Mouse (Mus musculus) cortical plate, adult 2 months (tissue): Measurements from ENCODE around the gene Gnb2.

Experiments
- CTCF ChIP-seq: fragments of 200-500 bp; IDR thresholded peaks from 2 replicates; pipeline ENCODE4 v1.5.1; 2011; ENCODE audit warnings: mild to moderate bottlenecking, control low read depth, low read length; ENCODE audit not compliant: insufficient read depth; ENCODE audit errors: extremely low read depth
- POLR2A ChIP-seq: fragments of 200-500 bp; IDR thresholded peaks from 2 replicates; pipeline ENCODE4 v1.6.1; 2011; ENCODE audit warnings: mild to moderate bottlenecking, low read length, control low read depth; ENCODE audit not compliant: insufficient read depth; ENCODE audit errors: extremely low read depth

DNA sequence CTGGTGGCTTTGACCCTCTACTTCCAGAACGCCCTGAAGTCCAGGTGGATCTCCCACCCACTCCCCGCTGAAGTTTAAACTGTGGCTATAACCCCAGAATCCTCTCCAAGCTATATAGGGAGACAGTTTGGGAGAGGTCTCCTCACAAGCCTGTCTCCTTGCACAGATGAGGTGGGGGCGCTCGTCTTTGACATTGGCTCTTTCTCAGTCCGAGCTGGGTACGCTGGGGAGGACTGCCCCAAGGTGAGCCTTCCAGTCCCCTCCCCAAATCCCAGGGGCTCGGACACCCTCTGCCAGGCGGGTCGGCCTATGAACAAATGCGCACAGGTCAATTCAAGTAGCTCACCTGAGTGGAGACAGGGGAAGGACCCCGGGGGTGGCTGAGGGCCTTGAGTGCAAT is 20.6 kb upstream of the Gnb2 start:
- TF ChIP-seq POLR2A (no peak), CTCF (no peak)
